Mouse (Mus musculus): ENCODE data around the gene Ssbp2. TPM values are rescaled to one million over a fixed set of nuclear protein-coding genes. Genes with fewer than 3 reads are reported as not detected.
A peak's percentile ranks its signal among the peaks of the same experiment; 100 is the strongest.

Gene Ssbp2
- total and polyA plus RNA-seq, 3 experiments = 24.7 to 98.3 (median 40.8) TPM

DNA sequence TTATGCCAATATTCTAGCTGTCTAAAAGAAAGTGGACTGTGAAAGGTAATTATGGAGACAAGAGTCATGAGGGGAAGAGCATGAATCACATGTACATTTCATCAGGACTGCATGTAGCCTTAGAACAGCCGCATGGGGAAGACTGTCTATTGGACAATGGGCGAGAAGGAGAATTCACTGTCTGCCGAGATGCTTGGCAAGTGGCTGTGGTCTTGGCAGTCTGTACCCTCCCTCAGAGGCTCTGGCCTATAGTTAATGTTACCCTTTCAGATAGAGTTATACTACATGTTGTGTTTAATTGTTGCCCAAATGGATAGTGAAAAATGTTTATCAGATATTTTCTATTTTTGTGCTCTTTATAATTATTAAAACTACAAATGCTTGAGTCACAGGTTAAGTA, 156.0 kb downstream of the Ssbp2 start:
- H3K36me3 ChIP-seq (replicated peaks) = peaks cover 32% of the 10 kb centered on the region
- no peak for DNase-seq (ENCODE audit: low spot score)
- no peaks in the 10 kb centered on the region for H3K27me3 ChIP-seq (ENCODE audit: insufficient read depth, low read length)
- no peaks in the 10 kb centered on the region for H3K9me3 ChIP-seq (replicated peaks)
- peaks cover 2% of the 10 kb centered on the region; the same call in 1 of the 2 replicates for H3K4me1 ChIP-seq (ENCODE audit: insufficient read depth, low read depth, low read length)
- TF ChIP-seq TAL1 (conservative IDR thresholded peaks at IDR 0.05; ENCODE audit: low read depth, low read length) = no peak
- no peak for TF ChIP-seq GATA1 (IDR thresholded peaks at IDR 0.05; ENCODE audit: borderline replicate concordance, low read length)
- TF ChIP-seq CTCF (IDR thresholded peaks at IDR 0.05; ENCODE audit: low read depth, low read length) = no peak
- no peak for TF ChIP-seq GATA2 (IDR thresholded peaks at IDR 0.05; ENCODE audit: borderline replicate concordance, low read depth, low read length)
- no peak for TF ChIP-seq POLR2AphosphoS5 (IDR thresholded peaks at IDR 0.05; ENCODE audit: insufficient replicate concordance, low read depth, low read length)
- no peak overlapping the region for H3K4me3 ChIP-seq (ENCODE audit: low read depth, low read length)
- no peak for ATAC-seq (ENCODE audit: extremely low read depth, insufficient number of reproducible peaks, low FRiP score, poor library complexity, severe bottlenecking)

DNA sequence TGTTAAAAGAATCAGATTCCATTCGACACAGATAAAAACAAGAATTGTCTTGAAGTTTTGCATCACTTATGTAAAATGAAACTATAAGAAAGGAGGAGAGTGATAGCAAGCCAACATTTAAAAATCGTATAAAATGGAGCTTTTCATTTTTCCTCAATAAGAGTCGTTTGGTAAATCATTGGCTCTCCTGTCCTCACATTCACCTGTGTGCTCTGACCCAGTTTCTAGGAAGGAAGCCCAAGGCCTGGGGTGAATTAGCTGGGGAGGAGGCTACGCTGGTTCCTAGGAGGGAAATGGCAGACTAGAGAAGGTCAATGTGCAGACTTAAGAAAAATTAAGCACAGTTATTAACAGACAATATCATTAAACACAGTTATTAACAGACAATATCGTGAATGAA, 156.8 kb downstream of the Ssbp2 start:
- peaks cover 2% of the 10 kb centered on the region; the same call in 1 of the 2 replicates for H3K4me1 ChIP-seq (ENCODE audit: insufficient read depth, low read depth, low read length)
- no peaks in the 10 kb centered on the region for H3K9me3 ChIP-seq (replicated peaks)
- no peak for ATAC-seq (ENCODE audit: extremely low read depth, insufficient number of reproducible peaks, low FRiP score, poor library complexity, severe bottlenecking)
- H3K27me3 ChIP-seq (ENCODE audit: insufficient read depth, low read length) = no peaks in the 10 kb centered on the region
- peaks cover 34% of the 10 kb centered on the region for H3K36me3 ChIP-seq (replicated peaks)
- DNase-seq (ENCODE audit: low spot score) = no peak
- no peak overlapping the region for H3K4me3 ChIP-seq (ENCODE audit: low read depth, low read length)
- TF ChIP-seq POLR2AphosphoS5 (IDR thresholded peaks at IDR 0.05; ENCODE audit: insufficient replicate concordance, low read depth, low read length) = no peak
- no peak for TF ChIP-seq TAL1 (conservative IDR thresholded peaks at IDR 0.05; ENCODE audit: low read depth, low read length)
- TF ChIP-seq CTCF (IDR thresholded peaks at IDR 0.05; ENCODE audit: low read depth, low read length) = no peak
- no peak for TF ChIP-seq GATA1 (IDR thresholded peaks at IDR 0.05; ENCODE audit: borderline replicate concordance, low read length)
- TF ChIP-seq GATA2 (IDR thresholded peaks at IDR 0.05; ENCODE audit: borderline replicate concordance, low read depth, low read length) = no peak

DNA sequence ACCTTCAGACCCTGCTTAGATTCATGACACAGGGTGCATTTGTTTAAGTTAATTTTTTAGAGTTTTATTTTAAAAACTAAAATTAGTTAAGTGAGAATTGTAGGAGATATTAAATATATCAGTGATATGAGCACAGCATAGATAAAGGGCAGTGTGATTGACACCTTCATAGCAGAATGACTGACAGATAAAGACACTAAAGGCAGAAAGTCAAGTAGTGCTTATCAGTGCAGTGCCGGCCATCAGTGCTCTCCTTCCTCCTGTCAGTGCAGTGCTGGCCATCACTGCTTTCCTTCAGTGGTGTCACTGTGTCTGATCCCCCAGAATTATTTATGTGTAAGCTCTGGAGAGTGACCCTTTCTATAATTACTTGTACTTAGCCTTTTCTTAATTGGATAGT, 159.3 kb downstream of the Ssbp2 start:
- no peaks in the 10 kb centered on the region for H3K9me3 ChIP-seq (replicated peaks)
- H3K36me3 ChIP-seq (replicated peaks) = peaks cover 30% of the 10 kb centered on the region
- H3K27me3 ChIP-seq (ENCODE audit: insufficient read depth, low read length) = no peaks in the 10 kb centered on the region
- DNase-seq (ENCODE audit: low spot score) (no peak), ATAC-seq (ENCODE audit: extremely low read depth, insufficient number of reproducible peaks, low FRiP score, poor library complexity, severe bottlenecking) (peak; percentile 45; the same call in 1 of the 2 replicates)
- H3K4me3 ChIP-seq (ENCODE audit: low read depth, low read length) = no peak overlapping the region
- H3K4me1 ChIP-seq (ENCODE audit: insufficient read depth, low read depth, low read length) = peaks cover 2% of the 10 kb centered on the region; the same call in 1 of the 2 replicates
- TF ChIP-seq GATA2 (IDR thresholded peaks at IDR 0.05; ENCODE audit: borderline replicate concordance, low read depth, low read length) (no peak), CTCF (IDR thresholded peaks at IDR 0.05; ENCODE audit: low read depth, low read length) (no peak), TAL1 (conservative IDR thresholded peaks at IDR 0.05; ENCODE audit: low read depth, low read length) (no peak), GATA1 (IDR thresholded peaks at IDR 0.05; ENCODE audit: borderline replicate concordance, low read length) (no peak), POLR2AphosphoS5 (IDR thresholded peaks at IDR 0.05; ENCODE audit: insufficient replicate concordance, low read depth, low read length) (no peak)

DNA sequence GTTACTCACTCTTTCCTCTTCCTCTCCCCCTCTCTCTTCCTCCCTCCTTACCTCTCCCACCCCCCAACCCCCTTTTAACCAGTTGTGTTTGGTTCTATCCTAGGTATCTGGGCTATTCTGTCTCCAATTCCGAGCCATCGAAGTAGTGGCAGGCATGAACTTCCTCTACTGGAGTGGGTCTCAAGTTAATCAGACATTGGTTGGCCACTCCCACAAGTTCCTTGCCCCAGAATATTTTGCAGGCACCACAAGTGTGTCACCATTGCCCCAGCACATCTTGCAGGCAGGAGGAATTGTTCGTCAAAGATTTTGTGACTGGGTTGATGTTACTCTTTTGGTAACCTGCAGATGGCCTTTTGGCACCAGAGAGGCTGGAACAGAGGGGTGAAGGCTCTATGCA, 160.5 kb downstream of the Ssbp2 start:
- TF ChIP-seq GATA1 (IDR thresholded peaks at IDR 0.05; ENCODE audit: borderline replicate concordance, low read length) (no peak), GATA2 (IDR thresholded peaks at IDR 0.05; ENCODE audit: borderline replicate concordance, low read depth, low read length) (no peak), POLR2AphosphoS5 (IDR thresholded peaks at IDR 0.05; ENCODE audit: insufficient replicate concordance, low read depth, low read length) (no peak), TAL1 (conservative IDR thresholded peaks at IDR 0.05; ENCODE audit: low read depth, low read length) (no peak), CTCF (IDR thresholded peaks at IDR 0.05; ENCODE audit: low read depth, low read length) (no peak)
- peaks cover 27% of the 10 kb centered on the region for H3K36me3 ChIP-seq (replicated peaks)
- ATAC-seq (ENCODE audit: extremely low read depth, insufficient number of reproducible peaks, low FRiP score, poor library complexity, severe bottlenecking) = no peak
- H3K27me3 ChIP-seq (ENCODE audit: insufficient read depth, low read length) = no peaks in the 10 kb centered on the region
- H3K4me3 ChIP-seq (ENCODE audit: low read depth, low read length) = no peak overlapping the region
- no peak for DNase-seq (ENCODE audit: low spot score)
- H3K9me3 ChIP-seq (replicated peaks) = no peaks in the 10 kb centered on the region
- peaks cover 2% of the 10 kb centered on the region; the same call in 1 of the 2 replicates for H3K4me1 ChIP-seq (ENCODE audit: insufficient read depth, low read depth, low read length)

DNA sequence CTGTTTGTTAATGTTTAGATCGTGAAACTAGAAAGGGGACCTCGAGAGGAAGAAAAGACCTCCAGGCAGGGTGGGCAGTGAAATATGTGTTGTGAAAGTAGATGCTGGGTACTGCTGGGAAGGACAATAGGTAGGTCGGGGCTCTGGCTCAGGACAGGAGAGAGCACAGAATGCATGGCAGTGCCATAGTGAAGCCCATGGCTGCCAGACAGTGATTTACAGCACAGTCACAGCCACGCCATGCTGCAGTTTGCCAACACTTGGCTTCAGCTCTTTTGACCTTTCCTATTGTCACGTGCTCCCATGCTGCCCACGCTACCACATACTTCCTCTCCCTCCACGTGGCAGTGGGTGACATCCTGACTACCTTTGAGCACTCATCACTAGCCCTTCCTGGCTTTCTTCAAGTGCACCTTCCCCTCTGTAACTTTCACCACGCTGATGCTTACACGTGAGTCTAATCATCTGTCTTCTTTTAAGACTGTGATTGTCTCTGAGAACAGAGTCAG, 171.3 kb downstream of the Ssbp2 start:
- H3K4me3 ChIP-seq (ENCODE audit: low read depth, low read length) = no peak overlapping the region
- DNase-seq (ENCODE audit: low spot score) (no peak), ATAC-seq (ENCODE audit: extremely low read depth, insufficient number of reproducible peaks, low FRiP score, poor library complexity, severe bottlenecking) (no peak)
- no peak for TF ChIP-seq POLR2AphosphoS5 (IDR thresholded peaks at IDR 0.05; ENCODE audit: insufficient replicate concordance, low read depth, low read length)
- no peak for TF ChIP-seq CTCF (IDR thresholded peaks at IDR 0.05; ENCODE audit: low read depth, low read length)
- TF ChIP-seq GATA1 (IDR thresholded peaks at IDR 0.05; ENCODE audit: borderline replicate concordance, low read length) = no peak
- TF ChIP-seq GATA2 (IDR thresholded peaks at IDR 0.05; ENCODE audit: borderline replicate concordance, low read depth, low read length) = no peak
- TF ChIP-seq TAL1 (conservative IDR thresholded peaks at IDR 0.05; ENCODE audit: low read depth, low read length) = no peak
- peaks cover 17% of the 10 kb centered on the region for H3K36me3 ChIP-seq (replicated peaks)
- no peaks in the 10 kb centered on the region for H3K27me3 ChIP-seq (ENCODE audit: insufficient read depth, low read length)
- no peaks in the 10 kb centered on the region for H3K9me3 ChIP-seq (replicated peaks)
- H3K4me1 ChIP-seq (ENCODE audit: insufficient read depth, low read depth, low read length) = peaks cover 15% of the 10 kb centered on the region

DNA sequence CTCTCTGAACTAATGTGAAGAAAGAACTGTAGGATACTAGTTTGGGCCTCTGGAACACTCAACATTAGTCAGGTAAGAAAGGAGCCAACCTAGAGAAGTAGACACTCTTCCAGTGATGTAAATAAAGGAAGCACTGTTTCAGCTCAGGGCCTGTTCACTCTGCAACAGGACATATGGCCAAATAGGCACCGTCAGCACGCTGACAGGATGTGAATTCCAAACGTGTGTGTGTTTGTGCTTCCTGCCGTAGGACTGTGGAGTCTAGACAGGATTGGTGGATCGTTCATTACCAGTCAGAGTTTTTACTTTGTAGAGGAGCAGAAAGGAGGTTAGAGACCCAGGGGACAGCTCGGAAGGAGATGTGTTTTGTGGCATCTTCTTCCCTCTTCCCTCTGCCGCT, 174.0 kb downstream of the Ssbp2 start:
- ATAC-seq (ENCODE audit: extremely low read depth, insufficient number of reproducible peaks, low FRiP score, poor library complexity, severe bottlenecking) (no peak), DNase-seq (ENCODE audit: low spot score) (no peak)
- H3K9me3 ChIP-seq (replicated peaks) = no peaks in the 10 kb centered on the region
- TF ChIP-seq POLR2AphosphoS5 (IDR thresholded peaks at IDR 0.05; ENCODE audit: insufficient replicate concordance, low read depth, low read length) = no peak
- no peak for TF ChIP-seq CTCF (IDR thresholded peaks at IDR 0.05; ENCODE audit: low read depth, low read length)
- TF ChIP-seq GATA1 (IDR thresholded peaks at IDR 0.05; ENCODE audit: borderline replicate concordance, low read length) = no peak
- TF ChIP-seq GATA2 (IDR thresholded peaks at IDR 0.05; ENCODE audit: borderline replicate concordance, low read depth, low read length) = no peak
- no peak for TF ChIP-seq TAL1 (conservative IDR thresholded peaks at IDR 0.05; ENCODE audit: low read depth, low read length)
- H3K27me3 ChIP-seq (ENCODE audit: insufficient read depth, low read length) = no peaks in the 10 kb centered on the region
- peaks cover 20% of the 10 kb centered on the region for H3K4me1 ChIP-seq (ENCODE audit: insufficient read depth, low read depth, low read length)
- H3K36me3 ChIP-seq (replicated peaks) = peaks cover 9% of the 10 kb centered on the region
- no peak overlapping the region for H3K4me3 ChIP-seq (ENCODE audit: low read depth, low read length)

Data from G1E (cell line).